Mouse (Mus musculus) adipocyte (in vitro differentiated cells): ENCODE measurements around the gene Fzd7.
"Not testable (repeated sequence)": the region's sequence is repeated elsewhere in the genome, so short reads cannot be mapped to it uniquely, and the experiment has no call there.

Source experiments
- DNase-seq: peaks from one replicate; pipeline ENCODE4 v3.0.0-alpha.2; 2016; ENCODE audit warnings: low spot score

Gene Fzd7

GRCm38 (mm10) chr1:59482331-59482695, at the start of gene Fzd7:
Fzd7 (plus strand) TSS chr1:59482424.
- no peak for DNase-seq

GRCm38 (mm10) chr1:59433296-59433695, 48.9 kb upstream of the Fzd7 start:
- DNase-seq: no peak

GRCm38 (mm10) chr1:59434071-59434470, 48.2 kb upstream of the Fzd7 start:
- DNase-seq: no peak

- no peak for DNase-seq
Measured at GRCm38 (mm10) chr1:59435270-59435669, 47.0 kb upstream of the Fzd7 start.

- no peak for DNase-seq
Measured at GRCm38 (mm10) chr1:59436321-59436720, 45.9 kb upstream of the Fzd7 start.

- no peak for DNase-seq
Measured at GRCm38 (mm10) chr1:59437927-59438326, 44.3 kb upstream of the Fzd7 start.

GRCm38 (mm10) chr1:59438330-59438729, 43.9 kb upstream of the Fzd7 start:
- no peak for DNase-seq

GRCm38 (mm10) chr1:59439252-59439651, 43.0 kb upstream of the Fzd7 start:
- DNase-seq: no peak

GRCm38 (mm10) chr1:59439941-59440340, 42.3 kb upstream of the Fzd7 start:
- no peak for DNase-seq

- DNase-seq: not testable (repeated sequence)
Measured at GRCm38 (mm10) chr1:59442721-59443120, 39.5 kb upstream of the Fzd7 start.

- no peak for DNase-seq
Measured at GRCm38 (mm10) chr1:59444127-59444660, 38.0 kb upstream of the Fzd7 start.

GRCm38 (mm10) chr1:59445242-59445641, 37.0 kb upstream of the Fzd7 start:
- no peak for DNase-seq

- DNase-seq: no peak
Measured at GRCm38 (mm10) chr1:59448497-59449270, 33.5 kb upstream of the Fzd7 start.

GRCm38 (mm10) chr1:59449423-59449822, 32.8 kb upstream of the Fzd7 start:
- DNase-seq: no peak

GRCm38 (mm10) chr1:59450896-59451295, 31.3 kb upstream of the Fzd7 start:
- no peak for DNase-seq

- no peak for DNase-seq
Measured at GRCm38 (mm10) chr1:59451584-59451983, 30.6 kb upstream of the Fzd7 start.

- no peak for DNase-seq
Measured at GRCm38 (mm10) chr1:59456825-59457224, 25.4 kb upstream of the Fzd7 start.

- peak; percentile 65 for DNase-seq
Measured at GRCm38 (mm10) chr1:59457873-59458272, 24.4 kb upstream of the Fzd7 start.

- no peak for DNase-seq
Measured at GRCm38 (mm10) chr1:59458886-59459285, 23.3 kb upstream of the Fzd7 start.

GRCm38 (mm10) chr1:59464696-59465639, 17.3 kb upstream of the Fzd7 start:
- DNase-seq: no peak

- DNase-seq: no peak
Measured at GRCm38 (mm10) chr1:59465640-59466008, 16.6 kb upstream of the Fzd7 start.

- no peak for DNase-seq
Measured at GRCm38 (mm10) chr1:59469170-59469569, 13.1 kb upstream of the Fzd7 start.

GRCm38 (mm10) chr1:59470766-59471165, 11.5 kb upstream of the Fzd7 start:
- DNase-seq: no peak
